In the genomic region with DNA sequence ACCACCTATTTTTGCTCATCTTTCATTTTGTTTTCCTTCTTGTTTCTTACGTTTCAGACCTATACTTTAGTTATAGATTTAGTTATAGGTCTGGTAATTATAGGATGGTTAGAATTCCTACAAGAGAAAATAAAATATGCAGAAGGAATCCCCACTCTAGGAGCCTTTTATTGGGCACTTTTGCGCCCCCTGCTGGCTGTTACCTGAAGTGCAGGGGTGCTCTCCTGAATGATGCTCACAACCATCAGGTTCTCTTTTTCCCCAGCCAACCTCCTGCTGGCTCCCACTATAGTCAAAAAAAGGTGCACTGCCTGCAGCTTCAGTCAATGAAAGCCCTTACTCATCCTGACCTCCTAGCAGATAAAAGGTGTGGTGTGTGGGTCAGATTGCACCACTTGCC, we compare ENCODE assay signal across 9 mouse cellular contexts. TPM values are rescaled to one million over a fixed set of nuclear protein-coding genes. Genes with fewer than 3 reads are reported as not detected.
DNase-seq lines count a peak whose midpoint lies in the region; ATAC-seq and TF ChIP-seq lines count a peak whose summit lies in the region.
"Had no signal": no experiment of that assay in that cellular context is flagged by ENCODE, and none has a peak within 500 bp of the region (broad histone marks: within the 10 kb centered on the region; RNA-seq: fewer than 3 reads in every experiment).

No protein-coding gene starts in this region.

- H3K36me3 ChIP-seq in liver, adult 2 months (ENCODE audit: control insufficient read depth, insufficient read depth, low read length): peaks cover 5% of the 10 kb centered on the region
- H3K36me3 ChIP-seq in liver, embryonic 12.5 days: peaks cover 31% of the 10 kb centered on the region

- no peak overlapping the region for H3K9ac ChIP-seq in liver, adult 2 months (ENCODE audit: low read depth, low read length)
- no peak overlapping the region for H3K9ac ChIP-seq in liver, embryonic 12.5 days
- H3K9ac ChIP-seq: heart, embryonic 15.5 days had no signal

- peak in 1 of 2 experiments; percentile 47 for DNase-seq in cerebellum, adult 2 months
- DNase-seq in cerebellum, adult 11 months: no peak
- peak; percentile 10 for DNase-seq in liver, adult 2 months (ENCODE audit: extremely low read depth, low read depth, low spot score)
- peak; percentile 35 for DNase-seq in c-Kit-positive CD71-positive TER-119-positive erythroid progenitor cells, embryonic 14.5 days (ENCODE audit: low spot score)
- peak; percentile 41 for DNase-seq in lung, postnatal 36 days
- DNase-seq in left cerebral cortex, adult 8-10 months (ENCODE audit: low spot score in 2 of 2): no peak
- no peak for DNase-seq in frontal cortex, postnatal 14 days (ENCODE audit: low spot score in 2 of 2)

- H3K27me3 ChIP-seq in cerebellum, adult 2 months (ENCODE audit: control insufficient read depth, insufficient read depth, low read length): no peaks in the 10 kb centered on the region
- H3K27me3 ChIP-seq in liver, adult 2 months (ENCODE audit: control insufficient read depth, insufficient read depth, low read length): no peaks in the 10 kb centered on the region
- H3K27me3 ChIP-seq in liver, embryonic 12.5 days (replicated peaks): no peaks in the 10 kb centered on the region
- H3K27me3 ChIP-seq: heart, embryonic 15.5 days had no signal

- TF ChIP-seq POLR2A in cerebellum, adult 2 months (IDR thresholded peaks at IDR 0.05; ENCODE audit: borderline replicate concordance, insufficient read depth, low read length): no peak
- TF ChIP-seq POLR2A in liver, adult 2 months (IDR thresholded peaks at IDR 0.05; ENCODE audit: extremely low read depth, insufficient read depth, low read length): no peak

- WGBS in cerebellum, adult 2 months: 52% methylated on average over 2 of the region's 2 CpGs
- 63% methylated on average over 2 of the region's 2 CpGs for WGBS in liver, adult 2 months
- 41% methylated on average over 2 of the region's 2 CpGs for WGBS in liver, embryonic 12.5 days (ENCODE audit: insufficient replicate concordance)

- H3K79me2 ChIP-seq in liver, adult 2 months (ENCODE audit: control insufficient read depth, insufficient read depth, low read length): no peaks in the 10 kb centered on the region

- H3K4me2 ChIP-seq in liver, embryonic 12.5 days: no peak overlapping the region
- H3K4me2 ChIP-seq: heart, embryonic 15.5 days had no signal

- peaks cover 8% of the 10 kb centered on the region for H3K9me3 ChIP-seq in liver, embryonic 12.5 days (replicated peaks)
- H3K9me3 ChIP-seq: heart, embryonic 15.5 days had no signal

- H3K27ac ChIP-seq in cerebellum, adult 2 months (ENCODE audit: insufficient read depth, low read length): no peak overlapping the region
- no peak overlapping the region for H3K27ac ChIP-seq in liver, adult 2 months (replicated peaks; ENCODE audit: insufficient read depth, low read depth, low read length)
- H3K27ac ChIP-seq in liver, embryonic 12.5 days: no peak overlapping the region
- H3K27ac ChIP-seq: heart, embryonic 15.5 days had no signal

- no peak overlapping the region for H3K4me3 ChIP-seq in cerebellum, adult 2 months (replicated peaks; ENCODE audit: insufficient read depth, low read depth, low read length)
- H3K4me3 ChIP-seq in liver, adult 2 months (ENCODE audit: insufficient read depth, low read depth, low read length): no peak overlapping the region
- H3K4me3 ChIP-seq in liver, embryonic 12.5 days: no peak overlapping the region
- H3K4me3 ChIP-seq: heart, embryonic 15.5 days had no signal

- no peak for ATAC-seq in liver, embryonic 12.5 days

- peak; percentile 61 for TF ChIP-seq CTCF in cerebellum, adult 2 months (IDR thresholded peaks at IDR 0.05; ENCODE audit: borderline replicate concordance, insufficient read depth, low read depth, low read length)
- peak; percentile 74 for TF ChIP-seq CTCF in liver, adult 2 months (IDR thresholded peaks at IDR 0.05; ENCODE audit: low read depth, low read length)

- H3K4me1 ChIP-seq in cerebellum, adult 2 months (ENCODE audit: control insufficient read depth, insufficient read depth, low read length): no peaks in the 10 kb centered on the region; the same call in 1 of the 2 replicates
- no peaks in the 10 kb centered on the region for H3K4me1 ChIP-seq in liver, adult 2 months (ENCODE audit: control insufficient read depth, insufficient read depth, low read length)
- peaks cover 10% of the 10 kb centered on the region for H3K4me1 ChIP-seq in liver, embryonic 12.5 days
- H3K4me1 ChIP-seq: heart, embryonic 15.5 days had no signal

RNA-seq across cellular contexts. Expression of a gene that starts 15.8 kb away (rescaled TPM):
- 36.0 and 39.6 TPM in 2 replicates for polyA plus RNA-seq in cerebellum, adult 2 months (2012; rRNA removed)
- total RNA-seq in liver, adult 2 months (2014; rRNA removed): 7.7 and 10.7 TPM in 2 replicates
- 8.6 and 15.7 TPM in 2 replicates for polyA plus RNA-seq in liver, adult 2 months (2012; rRNA removed)
- 38.3 and 40.6 TPM in 2 replicates for polyA plus RNA-seq in liver, embryonic 12.5 days (2016; fragmentation: Nextera tagmentation; extraction: Ambion mirVana)
- 10 to 100 TPM; 19.8 to 25.0 (median 21.5) TPM for total RNA-seq in left cerebral cortex, adult 8-10 months (2022)

RNA-seq across cellular contexts. Expression of a gene that starts 19.2 kb away (rescaled TPM):
- polyA plus RNA-seq in cerebellum, adult 2 months (2012; rRNA removed): 23.3 and 23.5 TPM in 2 replicates
- 3.3 and 3.8 TPM in 2 replicates for total RNA-seq in liver, adult 2 months (2014; rRNA removed)
- 1.9 and 2.4 TPM in 2 replicates for polyA plus RNA-seq in liver, adult 2 months (2012; rRNA removed)
- polyA plus RNA-seq in liver, embryonic 12.5 days (2016; fragmentation: Nextera tagmentation; extraction: Ambion mirVana): 2.6 and 3.2 TPM in 2 replicates
- 10 to 100 TPM; 61.6 to 69.8 (median 63.3) TPM for total RNA-seq in left cerebral cortex, adult 8-10 months (2022)

RNA-seq across cellular contexts. Expression of a gene that starts 37.0 kb away (rescaled TPM):
- polyA plus RNA-seq in cerebellum, adult 2 months (2012; rRNA removed): 0.27 and 0.36 TPM in 2 replicates
- total RNA-seq in liver, adult 2 months (2014; rRNA removed): 0.09 and 0.13 TPM in 2 replicates
- polyA plus RNA-seq in liver, adult 2 months (2012; rRNA removed): 0.04 and 0.12 TPM in 2 replicates
- polyA plus RNA-seq in liver, embryonic 12.5 days (2016; fragmentation: Nextera tagmentation; extraction: Ambion mirVana): 0.02 TPM in 1 of 2 replicates, not detected in the other
- under 1 TPM; 0.21 to 0.36 (median 0.22) TPM for total RNA-seq in left cerebral cortex, adult 8-10 months (2022)

RNA-seq across cellular contexts. Expression of a gene that starts 44.5 kb away (rescaled TPM):
- 25.7 and 27.1 TPM in 2 replicates for polyA plus RNA-seq in cerebellum, adult 2 months (2012; rRNA removed)
- total RNA-seq in liver, adult 2 months (2014; rRNA removed): 9.9 and 10.1 TPM in 2 replicates
- polyA plus RNA-seq in liver, adult 2 months (2012; rRNA removed): 41.2 and 60.2 TPM in 2 replicates
- 12.3 and 13.6 TPM in 2 replicates for polyA plus RNA-seq in liver, embryonic 12.5 days (2016; fragmentation: Nextera tagmentation; extraction: Ambion mirVana)
- total RNA-seq in left cerebral cortex, adult 8-10 months (2022): 10 to 100 TPM; 11.2 to 13.0 (median 12.0) TPM

Comparison
In these comparisons a context has a peak if more than half of its experiments do, and no peak if none do; other contexts are left out.
1. DNase-seq: peak in liver, adult 2 months (single experiment), c-Kit-positive CD71-positive TER-119-positive erythroid progenitor cells, embryonic 14.5 days (single experiment) and lung, postnatal 36 days (single experiment); none in cerebellum, adult 11 months (single experiment), left cerebral cortex, adult 8-10 months (0 of 2) and frontal cortex, postnatal 14 days (0 of 2).